Mouse (Mus musculus): Measurements from ENCODE around the gene D630023F18Rik. TPM values are rescaled to one million over a fixed set of nuclear protein-coding genes. Genes with fewer than 3 reads are reported as not detected.

D630023F18Rik gene
- polyA plus RNA-seq (2021; fragmentation: Nextera tagmentation): 14.6 and 18.2 TPM in 2 replicates
- long read RNA-seq, experiment 1, transcript D630023F18Rik-202 (8 exons, 1,156 nt): major isoform, 11 of 21 reads
- long read RNA-seq, experiment 1, partial matches to known transcripts: 2 of 21 reads
- long read RNA-seq, experiment 1, other reads (novel, unspliced or antisense): 8 of 21 reads
- long read RNA-seq, experiment 2, transcript D630023F18Rik-202 (8 exons, 1,156 nt): major isoform, 14 of 28 reads
- long read RNA-seq, experiment 2, partial matches to known transcripts: 0 of 28 reads
- long read RNA-seq, experiment 2, other reads (novel, unspliced or antisense): 14 of 28 reads

GRCm38 (mm10) chr1:65122574-65123372, at the start of gene D630023F18Rik:
Gene D630023F18Rik, minus strand, starts transcription at chr1:65123214.

GRCm38 (mm10) chr1:65119438-65119837, 3.6 kb downstream of the D630023F18Rik start, which contains the start of gene Gm28845:
Gene Gm28845, minus strand, starts transcription at chr1:65119558.

DNA sequence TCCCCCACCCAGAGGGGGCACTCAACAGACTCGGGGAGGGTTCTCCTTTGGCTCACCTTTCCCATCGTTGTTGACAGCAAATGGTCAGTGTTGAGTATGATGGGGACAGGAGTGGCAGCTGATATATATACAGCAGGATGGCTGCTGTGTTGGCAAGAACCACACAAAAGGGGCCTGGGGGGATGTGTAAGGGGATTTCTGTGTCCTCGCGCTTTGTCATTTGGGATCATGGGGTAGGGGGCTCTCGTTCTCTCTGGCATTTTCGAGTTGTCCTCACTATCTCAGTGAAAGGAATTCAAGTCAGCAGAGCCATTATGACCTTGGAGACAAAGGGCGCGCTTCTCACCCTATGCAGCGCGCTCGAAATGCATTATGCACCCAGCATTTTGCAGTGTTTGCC, 19.7 kb downstream of the D630023F18Rik start, which contains the start of gene Cryga:
TSS of gene Cryga (minus strand) at position 101 of the 400 bp plus-strand sequence.

DNA sequence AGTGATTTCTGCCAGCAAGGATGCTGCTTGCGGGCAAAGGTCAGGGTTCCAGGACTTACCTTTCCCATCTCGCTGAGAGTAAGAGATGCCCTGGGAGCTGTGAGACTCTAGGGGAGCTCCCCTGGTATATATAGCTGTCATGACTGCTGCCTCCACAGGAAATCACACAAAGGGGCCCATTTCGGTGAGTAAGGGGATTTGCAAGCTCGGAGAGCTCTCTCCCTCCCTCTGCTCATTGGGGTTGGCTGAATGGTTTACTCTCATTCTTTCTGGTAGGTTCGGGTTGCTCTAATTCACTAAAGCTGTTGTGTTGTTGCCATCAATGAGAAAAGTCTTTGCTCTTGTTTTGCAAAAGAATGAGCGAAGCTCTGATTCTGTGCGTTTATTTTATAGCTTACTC, 40.8 kb downstream of the D630023F18Rik start, which contains the start of gene Crygb:
TSS of gene Crygb (minus strand) at position 101 of the 400 bp plus-strand sequence.

GRCm38 (mm10) chr1:65073589-65073988, 49.4 kb downstream of the D630023F18Rik start, which contains the start of gene Crygc:
Gene Crygc, minus strand, starts transcription at chr1:65073689.

DNA sequence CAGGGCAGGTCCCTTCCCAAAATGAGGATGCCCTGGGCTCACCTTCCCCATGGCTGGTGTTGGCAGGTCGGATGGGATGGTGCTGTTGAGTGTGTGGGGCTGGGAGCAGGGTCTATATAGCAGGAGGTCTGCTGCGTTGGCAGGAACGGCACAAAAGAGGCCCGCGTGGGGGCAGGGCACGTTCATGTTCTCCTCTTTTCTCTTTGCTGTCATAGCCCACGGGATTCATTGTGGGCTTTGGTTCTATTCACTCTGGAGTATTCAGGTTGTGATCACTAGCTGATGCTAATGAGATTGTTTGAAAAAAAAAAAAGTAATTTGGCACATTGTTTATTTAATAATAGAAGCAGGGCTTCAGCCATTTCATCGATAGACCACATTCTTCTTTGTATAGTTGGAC, 59.7 kb downstream of the D630023F18Rik start, which contains the start of gene Crygd:
TSS of gene Crygd (minus strand) at position 101 of the 400 bp plus-strand sequence.

Other genes starting within 250 kb of the D630023F18Rik start
- 9.4 and 10.4 TPM in 2 replicates for gene Plekhm3, start 166.4 kb downstream of the D630023F18Rik start, polyA plus RNA-seq (2021; fragmentation: Nextera tagmentation)
- not detected in 2 replicates for gene Akr1cl, start 90.5 kb downstream of the D630023F18Rik start, polyA plus RNA-seq (2021; fragmentation: Nextera tagmentation)
- gene Cryge, start 72.1 kb downstream of the D630023F18Rik start, polyA plus RNA-seq (2021; fragmentation: Nextera tagmentation): not detected in 2 replicates
- gene Crygd, start 59.8 kb downstream of the D630023F18Rik start, polyA plus RNA-seq (2021; fragmentation: Nextera tagmentation): not detected in 2 replicates
- not detected in 2 replicates for gene Crygc, start 49.5 kb downstream of the D630023F18Rik start, polyA plus RNA-seq (2021; fragmentation: Nextera tagmentation)
- gene Crygb, start 40.9 kb downstream of the D630023F18Rik start, polyA plus RNA-seq (2021; fragmentation: Nextera tagmentation): not detected in 2 replicates
- 2.0 and 2.2 TPM in 2 replicates for gene Cryga, start 19.8 kb downstream of the D630023F18Rik start, polyA plus RNA-seq (2021; fragmentation: Nextera tagmentation)
- gene Gm28845, start 3.7 kb downstream of the D630023F18Rik start, polyA plus RNA-seq (2021; fragmentation: Nextera tagmentation): 0.55 and 1.4 TPM in 2 replicates
- 42.1 and 44.6 TPM in 2 replicates for gene Idh1, start 63.3 kb upstream of the D630023F18Rik start, polyA plus RNA-seq (2021; fragmentation: Nextera tagmentation)
- gene Pikfyve, start 63.5 kb upstream of the D630023F18Rik start, polyA plus RNA-seq (2021; fragmentation: Nextera tagmentation): 3.7 and 4.0 TPM in 2 replicates
- 0.36 and 0.44 TPM in 2 replicates for gene Pth2r, start 158.8 kb upstream of the D630023F18Rik start, polyA plus RNA-seq (2021; fragmentation: Nextera tagmentation)

All from layer of hippocampus, adult 6 months (tissue).